Mouse (Mus musculus): ENCODE results near the gene Trim71. TPM values are rescaled to one million over a fixed set of nuclear protein-coding genes. Genes with fewer than 3 reads are reported as not detected.

Gene Trim71
- total RNA-seq, 2 experiments from 2014 or later = 0.77 to 0.94 TPM

DNA sequence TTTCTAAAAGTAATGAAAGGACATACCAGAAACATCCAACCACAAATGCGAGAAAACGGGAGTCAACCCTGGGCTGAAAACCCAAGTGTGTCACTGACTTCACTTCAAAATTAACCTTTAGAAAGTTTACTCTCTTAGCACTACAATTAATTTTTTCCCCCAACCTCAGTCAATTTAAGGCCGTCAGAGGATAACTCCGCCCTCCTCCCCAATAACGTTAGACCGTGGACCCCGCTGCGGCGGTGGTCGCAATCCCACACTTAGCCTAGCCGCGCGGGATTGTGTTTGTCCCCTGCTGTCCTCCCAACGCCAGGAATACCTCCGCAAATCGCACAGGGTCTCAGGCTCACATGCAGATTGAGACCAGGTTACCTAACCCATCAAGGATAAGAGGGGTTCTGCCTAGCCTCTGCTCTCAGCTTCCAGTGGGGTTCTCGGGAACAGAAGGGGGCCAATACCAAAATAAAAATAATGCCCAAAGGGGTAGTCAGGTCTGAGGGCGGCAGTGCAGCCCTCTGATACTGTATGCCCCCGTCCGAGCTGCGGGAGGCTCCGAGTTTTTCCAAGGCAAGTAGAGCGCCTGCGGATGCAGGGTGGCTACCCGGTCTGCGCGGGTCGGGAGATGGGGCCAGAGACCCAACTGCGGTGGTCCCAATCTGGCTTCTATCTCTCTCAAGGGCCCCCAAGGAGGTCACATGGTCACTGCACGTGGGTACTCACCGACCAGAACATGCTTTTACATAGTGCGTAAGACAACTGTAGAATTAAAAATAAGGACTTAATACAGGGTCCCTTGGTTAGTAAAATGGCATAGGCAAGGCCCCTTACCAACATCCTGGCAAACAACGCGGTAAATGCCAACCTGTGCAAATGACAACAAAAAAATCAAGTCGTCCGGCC lies 3.1 kb downstream of the Trim71 start:
- DNase-seq (ENCODE audit: low spot score in 2 of 2) = no peak
- intact Hi-C loops (cut with DNase I) = no loop called here

DNA sequence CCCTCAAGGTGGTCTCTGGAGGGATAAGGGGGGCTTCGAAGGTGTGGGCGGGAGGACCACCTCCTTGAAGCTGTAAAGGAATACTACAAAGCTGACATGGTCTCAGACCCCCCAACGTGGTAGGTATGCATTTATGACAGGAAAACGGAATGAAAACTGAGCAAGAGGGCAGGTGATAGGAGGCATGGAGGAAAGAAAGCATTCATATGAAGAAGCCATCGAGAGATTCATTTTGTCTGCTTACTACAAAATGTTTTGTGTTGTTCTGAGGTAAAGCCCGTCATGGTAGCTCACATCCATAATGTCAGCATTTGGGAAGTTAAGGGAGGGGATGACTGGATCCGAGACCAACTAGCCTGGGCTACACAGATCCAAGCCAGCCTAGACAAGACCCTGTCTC lies 4.0 kb downstream of the Trim71 start:
- DNase-seq (ENCODE audit: low spot score in 2 of 2) = no peak
- intact Hi-C loops (cut with DNase I) = no loop called here

DNA sequence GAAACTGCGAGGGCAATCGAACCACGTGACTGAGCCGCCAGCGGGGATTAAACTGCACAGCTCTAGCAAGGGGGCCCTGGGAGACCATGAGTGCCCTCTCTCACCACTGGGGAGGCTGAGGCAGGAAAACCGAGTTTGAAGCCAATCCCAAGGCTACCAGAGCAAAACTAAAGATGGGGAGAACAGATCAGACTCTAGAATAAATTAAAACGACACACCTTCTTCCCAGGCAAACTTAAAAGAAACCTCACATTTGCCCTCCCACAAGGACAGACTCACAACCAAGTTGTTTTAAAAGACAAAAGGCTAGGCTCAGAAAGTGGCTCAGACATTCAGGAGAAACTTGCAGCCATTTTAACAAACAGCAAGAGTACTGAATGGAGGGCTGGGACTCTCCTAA lies 7.1 kb downstream of the Trim71 start:
- DNase-seq (ENCODE audit: low spot score in 2 of 2) = no peak
- intact Hi-C loops (cut with DNase I) = no loop called here

DNA sequence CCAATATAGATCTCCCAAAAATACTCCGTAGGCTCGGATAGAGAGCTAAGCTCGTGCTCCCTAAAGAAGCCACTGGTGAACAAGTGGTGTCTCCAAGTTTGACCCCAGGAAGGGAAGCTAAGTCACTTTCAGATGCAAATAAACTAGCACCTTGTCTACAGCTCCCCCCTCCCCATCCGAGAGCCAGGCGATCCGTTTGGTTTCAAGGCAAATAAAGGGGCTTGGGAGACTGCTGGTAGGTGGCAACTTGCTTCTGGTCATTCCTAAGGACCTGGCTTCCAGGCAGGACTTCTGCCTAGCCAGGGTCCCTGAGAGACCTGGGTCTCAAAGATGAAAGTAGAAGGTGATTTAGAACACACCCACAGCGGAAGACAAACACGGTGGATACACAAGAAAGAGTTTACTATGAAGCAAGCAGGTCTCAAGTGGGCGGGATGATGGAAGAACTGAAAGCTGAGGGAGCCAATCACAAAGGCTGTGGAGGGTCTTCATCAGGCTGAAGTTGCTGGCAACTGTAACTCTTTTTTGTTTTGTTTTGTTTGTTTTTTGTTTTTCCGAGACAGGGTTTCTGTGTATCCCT lies 7.8 kb downstream of the Trim71 start:
- no peak for DNase-seq (ENCODE audit: low spot score in 2 of 2)
- intact Hi-C loops (cut with DNase I) = no loop called here

DNA sequence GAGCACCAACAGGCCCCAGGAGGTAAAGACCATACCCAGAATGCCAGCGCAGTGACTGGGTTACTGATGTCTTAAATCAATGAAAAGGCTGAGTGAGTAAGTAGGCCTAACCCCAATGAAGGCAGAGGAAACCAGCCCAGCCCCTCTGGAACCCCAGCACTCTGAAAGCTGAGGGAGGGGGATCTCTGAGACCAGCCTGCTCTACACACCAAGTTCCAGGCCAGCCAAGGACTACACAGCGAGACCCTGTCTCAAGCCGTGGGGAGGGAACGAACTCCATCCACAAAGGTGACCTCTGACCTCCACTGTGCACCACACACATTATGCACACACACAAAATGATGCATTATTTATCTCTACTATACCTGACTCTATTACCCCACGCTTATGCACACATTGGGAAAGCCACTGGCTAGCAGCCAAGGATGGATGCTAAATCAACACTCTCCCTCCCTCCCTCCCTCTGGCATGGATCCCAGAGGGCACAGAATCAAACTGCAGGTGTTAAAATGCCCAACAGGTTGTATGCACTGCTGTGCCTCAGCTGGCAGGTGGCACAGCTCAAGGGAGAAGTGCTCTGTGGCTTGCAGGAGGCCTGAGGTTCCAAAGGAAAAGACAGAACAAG lies 9.7 kb downstream of the Trim71 start:
- no peak for DNase-seq (ENCODE audit: low spot score in 2 of 2)

DNA sequence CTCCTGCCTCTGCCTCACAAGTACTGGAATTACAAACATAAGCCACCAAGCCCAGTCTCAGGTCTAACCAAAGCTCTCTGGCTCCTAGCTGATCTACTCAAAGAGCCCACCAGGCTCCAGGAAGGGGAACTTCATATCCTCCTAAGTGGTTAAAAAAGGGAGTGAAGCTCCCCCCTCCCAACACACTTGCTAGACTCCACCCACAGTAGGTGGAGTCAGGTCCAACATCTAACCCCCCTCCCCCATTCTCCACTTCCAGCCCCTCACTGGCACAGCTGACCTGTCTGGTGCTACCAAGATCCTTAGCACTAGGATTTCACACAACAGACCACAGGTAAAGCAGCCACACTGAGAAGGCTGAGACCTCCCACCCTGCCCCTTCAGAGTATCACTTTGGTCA lies 10.3 kb downstream of the Trim71 start:
- DNase-seq (ENCODE audit: low spot score in 2 of 2) = no peak
- intact Hi-C loops (cut with DNase I) = no loop called here

More for the DNA sequence above, 9.7 kb downstream of the Trim71 start:
- intact Hi-C loops (cut with DNase I) = no loop called here

DNA sequence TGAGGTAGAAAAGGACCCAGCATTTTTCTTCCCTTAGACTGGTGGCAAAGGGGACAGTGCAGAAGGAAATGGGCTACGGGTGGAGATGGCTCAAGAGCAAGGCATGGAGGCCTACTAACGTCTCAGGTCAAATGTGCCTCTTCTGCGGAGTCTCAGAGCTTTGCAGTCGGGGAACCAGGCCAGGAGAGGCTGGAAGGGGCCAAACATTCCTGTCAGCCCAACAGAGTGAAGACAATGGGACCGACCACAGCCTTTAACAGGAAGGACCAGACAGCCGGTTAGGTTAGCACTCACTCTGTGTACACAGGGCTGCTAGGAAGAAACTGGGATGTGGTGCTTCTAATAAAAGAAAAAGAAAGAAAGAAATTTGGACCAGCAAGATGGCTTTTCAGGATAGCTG lies 14.1 kb downstream of the Trim71 start:
- intact Hi-C loops (cut with DNase I) = no loop called here

DNA sequence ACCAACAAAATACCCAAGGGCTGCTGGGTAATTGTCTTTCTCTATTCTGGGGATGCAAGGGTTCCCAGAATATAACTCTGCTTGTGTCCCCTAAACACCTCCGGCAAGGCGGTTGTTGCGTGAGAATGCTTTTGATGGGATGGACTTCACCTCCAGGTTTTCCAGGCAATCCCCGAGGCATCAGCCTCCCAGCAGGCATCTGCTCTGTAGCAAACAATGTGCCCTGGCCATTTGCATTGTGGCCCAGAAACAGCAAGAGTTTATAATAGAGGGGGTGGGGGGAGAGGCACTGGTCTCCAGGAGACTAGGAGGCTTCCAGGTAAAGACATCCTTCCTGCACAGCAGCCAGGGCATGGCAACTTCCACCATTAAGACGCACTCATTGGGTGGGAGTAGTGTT lies 15.1 kb downstream of the Trim71 start:
- intact Hi-C loops (cut with DNase I) = no loop called here
- DNase-seq (ENCODE audit: low spot score in 2 of 2) = no peak

More for the DNA sequence above, 14.1 kb downstream of the Trim71 start:
- DNase-seq (ENCODE audit: low spot score in 2 of 2) = no peak

DNA sequence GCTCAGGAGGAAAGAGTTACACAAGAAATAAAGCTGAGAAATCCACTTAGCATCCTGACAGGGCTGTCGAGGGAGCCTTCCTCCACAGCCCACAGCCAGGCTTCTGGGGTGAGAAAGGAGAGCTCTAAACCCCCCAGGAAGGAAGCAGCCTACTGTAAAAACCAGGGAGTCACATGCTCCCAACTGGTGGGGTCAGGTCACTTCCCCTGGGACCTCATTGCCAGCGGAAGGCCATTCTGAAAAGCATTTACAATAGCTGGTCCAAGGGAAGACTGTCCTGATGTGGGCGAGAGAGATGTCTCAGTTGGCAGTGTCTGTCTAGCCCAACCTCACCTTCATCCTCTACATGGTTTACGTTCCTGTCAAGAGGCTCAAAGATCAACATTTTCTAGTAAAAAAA lies 15.7 kb downstream of the Trim71 start:
- intact Hi-C loops (cut with DNase I) = no loop called here
- no peak for DNase-seq (ENCODE audit: low spot score in 2 of 2)

DNA sequence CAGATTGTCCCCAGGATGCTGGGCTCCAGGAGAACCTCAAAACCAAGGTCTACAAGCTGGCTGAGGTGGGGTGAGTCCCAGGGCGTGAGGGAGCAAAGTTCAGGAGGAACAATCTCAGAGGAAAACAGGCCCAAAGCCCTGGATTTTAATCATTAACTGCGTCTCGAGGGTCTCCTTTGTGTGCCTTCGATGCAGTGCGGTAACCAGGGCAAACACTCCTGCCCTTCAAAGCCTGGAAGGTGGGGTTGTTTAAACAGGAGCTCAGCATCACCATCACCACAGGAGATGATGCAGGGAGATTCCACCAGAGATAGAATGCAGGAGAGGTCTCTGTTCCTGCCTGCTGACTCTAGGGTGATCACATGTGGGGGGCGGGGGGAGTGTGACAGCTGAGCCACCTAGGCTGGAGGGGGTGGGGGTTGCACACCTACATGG lies 16.5 kb downstream of the Trim71 start:
- intact Hi-C loops (cut with DNase I) = no loop called here
- no peak for DNase-seq (ENCODE audit: low spot score in 2 of 2)

DNA sequence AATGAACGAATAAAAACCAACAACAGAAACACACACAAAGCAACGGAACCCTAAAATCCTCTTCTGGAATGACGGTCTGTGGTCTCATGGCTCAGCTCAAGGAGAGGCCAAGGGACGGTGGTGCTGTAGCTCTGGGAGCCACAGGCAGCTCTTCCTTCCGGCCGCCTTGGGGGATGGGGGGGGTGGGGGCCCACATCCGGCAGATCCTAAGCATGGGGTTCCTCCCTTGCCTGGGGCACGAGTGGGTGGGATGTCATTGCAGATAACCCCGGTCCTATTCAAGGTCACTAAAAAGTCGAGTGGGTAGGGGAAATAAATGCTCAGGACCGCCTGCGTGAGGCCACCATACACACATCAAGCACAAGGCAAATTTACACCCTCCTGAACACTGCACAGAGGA lies 17.4 kb downstream of the Trim71 start:
- intact Hi-C loops (cut with DNase I) = no loop called here
- no peak for DNase-seq (ENCODE audit: low spot score in 2 of 2)

DNA sequence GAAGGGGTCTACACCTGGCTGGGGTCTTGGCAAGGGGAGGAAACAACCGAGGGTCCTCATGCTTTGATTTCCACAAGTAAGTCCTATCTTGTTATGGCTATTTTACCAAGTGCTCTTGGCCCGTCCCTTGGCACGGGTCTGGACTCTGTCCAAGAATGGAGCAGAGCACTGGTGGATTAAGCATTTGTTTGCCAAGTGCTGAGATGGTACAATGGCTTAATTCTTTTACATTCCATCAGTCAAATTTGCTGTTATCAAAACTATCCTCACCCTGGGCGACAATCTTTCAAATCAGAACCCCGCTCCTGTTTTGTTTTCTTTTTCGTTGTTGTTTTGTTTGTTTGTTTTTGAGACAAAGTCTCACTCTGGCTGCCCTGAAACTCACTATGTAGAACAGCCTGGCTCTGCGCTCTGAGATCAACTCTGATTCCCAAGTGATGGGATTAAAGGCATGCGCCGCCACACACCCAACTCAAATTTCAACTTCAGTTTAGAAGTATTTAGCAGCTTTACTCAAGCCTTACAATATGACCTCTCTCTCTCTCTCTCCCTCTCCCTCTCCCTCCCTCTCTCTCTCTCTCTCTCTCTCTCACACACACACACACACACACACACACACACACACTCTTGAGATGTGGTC lies 19.3 kb downstream of the Trim71 start:
- intact Hi-C loops (cut with DNase I) = no loop called here
- no peak for DNase-seq (ENCODE audit: low spot score in 2 of 2)

DNA sequence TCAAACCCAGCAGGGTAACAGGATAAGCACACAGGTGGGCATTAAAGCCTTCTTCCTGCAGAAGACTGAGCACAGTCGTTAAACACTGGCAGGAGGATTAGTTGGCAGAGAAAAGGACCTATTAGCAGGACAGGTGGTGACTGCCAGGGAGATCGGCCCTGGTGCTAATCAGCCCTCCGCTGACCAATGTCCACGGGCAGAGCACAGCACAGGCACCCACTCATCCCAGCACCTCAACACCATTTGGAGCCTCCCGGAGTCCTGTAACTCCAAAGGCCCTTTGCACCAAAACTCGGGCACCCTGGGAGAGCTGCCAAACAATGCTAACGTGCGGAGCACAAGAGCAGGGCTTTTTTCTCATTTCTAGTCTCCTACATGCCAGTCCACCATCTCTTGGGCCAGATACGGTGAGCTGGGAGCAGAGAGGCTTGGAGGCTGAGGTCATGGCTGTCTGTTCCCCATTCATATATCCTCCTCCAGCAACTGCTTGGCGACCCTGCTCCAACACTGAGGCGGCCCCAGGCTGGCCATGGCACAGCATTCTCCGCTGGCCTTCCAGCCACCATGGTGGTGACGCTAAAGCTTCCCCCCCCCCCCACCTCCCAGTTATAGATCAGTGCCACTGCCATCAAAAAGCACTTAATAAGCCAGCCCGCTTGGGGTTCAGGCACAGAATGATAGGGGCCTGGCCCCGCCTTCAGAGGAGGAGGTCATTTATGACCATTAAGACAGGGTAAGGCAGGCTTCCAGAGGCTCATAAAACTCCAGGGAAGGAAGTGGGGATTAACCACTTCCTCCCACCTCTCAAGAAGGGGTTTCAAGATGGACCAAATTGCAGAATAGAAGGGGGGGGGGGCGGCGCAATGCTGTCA lies 20.1 kb downstream of the Trim71 start:
- DNase-seq (ENCODE audit: low spot score in 2 of 2) = no peak
- intact Hi-C loops (cut with DNase I) = no loop called here

DNA sequence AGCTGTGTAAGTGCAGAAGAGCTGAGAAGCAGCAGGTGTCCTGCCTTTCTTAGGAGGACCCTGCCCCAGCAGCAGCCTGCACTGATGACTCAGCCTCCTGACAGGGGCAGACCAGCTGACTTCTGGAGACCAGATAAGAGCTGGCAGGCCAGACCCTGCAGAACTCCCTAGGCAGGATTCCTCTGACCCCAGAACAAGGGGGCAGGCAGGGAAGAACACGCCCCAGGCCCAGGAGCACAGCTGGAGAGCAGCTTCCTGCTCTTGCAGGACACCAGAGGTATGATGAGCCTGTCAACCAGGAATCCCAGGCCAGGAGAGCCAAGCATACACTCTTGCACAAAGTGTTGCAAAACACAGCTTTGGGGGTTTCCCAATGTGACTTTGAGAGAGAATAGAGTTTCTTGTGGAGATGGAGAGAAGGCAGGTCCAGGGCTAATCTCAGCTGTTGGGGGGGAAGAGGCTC lies 22.9 kb downstream of the Trim71 start:
- DNase-seq (ENCODE audit: low spot score in 2 of 2) = no peak
- intact Hi-C loops (cut with DNase I) = no loop called here

DNA sequence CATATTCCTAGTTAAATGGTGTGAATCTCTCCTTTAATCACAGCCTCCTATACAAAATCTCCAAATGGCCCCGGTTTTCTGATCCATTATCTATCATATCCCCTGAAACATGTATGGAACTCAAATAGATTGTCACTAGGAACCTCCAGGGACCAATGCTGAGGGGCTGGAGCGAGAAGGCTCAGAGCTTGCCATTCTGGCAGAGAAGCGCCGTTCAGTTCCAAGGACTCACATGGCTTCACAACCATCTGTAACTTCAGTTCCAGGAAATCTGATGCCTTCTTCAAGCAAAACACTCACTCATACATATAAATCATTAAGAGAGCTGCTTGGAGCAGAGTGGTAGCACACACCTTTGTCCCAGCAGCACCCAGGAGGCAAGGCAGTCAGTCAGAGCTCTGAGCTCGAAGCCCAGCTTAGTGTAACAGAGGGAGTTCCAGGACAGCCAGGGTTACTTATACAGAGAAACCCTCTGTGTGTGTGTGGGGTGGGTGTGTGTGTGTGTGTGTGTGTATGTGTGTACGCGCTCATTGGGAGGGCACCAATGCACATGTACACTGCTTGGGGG lies 25.1 kb downstream of the Trim71 start:
- intact Hi-C loops (cut with DNase I) = no loop called here
- DNase-seq (ENCODE audit: low spot score in 2 of 2) = no peak

DNA sequence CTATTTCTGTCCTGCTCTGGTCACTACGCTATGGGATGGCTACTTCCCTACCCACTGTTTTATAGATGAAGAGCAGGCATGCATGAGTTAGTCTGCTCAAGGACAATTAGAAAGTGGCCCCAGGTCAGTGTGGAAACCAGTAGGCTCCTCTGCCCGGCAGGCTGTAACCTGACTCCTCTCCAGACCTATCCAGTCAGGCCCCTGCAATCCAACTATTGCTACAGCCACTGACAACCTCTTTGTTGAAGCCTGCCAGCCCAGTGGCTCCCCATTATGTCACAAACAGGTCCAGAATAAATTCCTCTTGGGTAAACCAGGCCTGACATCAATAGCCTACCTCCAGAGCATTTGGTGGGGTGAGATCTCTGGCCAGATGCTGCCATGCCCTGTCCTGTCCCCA lies 27.5 kb downstream of the Trim71 start:
- no peak for DNase-seq (ENCODE audit: low spot score in 2 of 2)
- intact Hi-C loops (cut with DNase I) = no loop called here

DNA sequence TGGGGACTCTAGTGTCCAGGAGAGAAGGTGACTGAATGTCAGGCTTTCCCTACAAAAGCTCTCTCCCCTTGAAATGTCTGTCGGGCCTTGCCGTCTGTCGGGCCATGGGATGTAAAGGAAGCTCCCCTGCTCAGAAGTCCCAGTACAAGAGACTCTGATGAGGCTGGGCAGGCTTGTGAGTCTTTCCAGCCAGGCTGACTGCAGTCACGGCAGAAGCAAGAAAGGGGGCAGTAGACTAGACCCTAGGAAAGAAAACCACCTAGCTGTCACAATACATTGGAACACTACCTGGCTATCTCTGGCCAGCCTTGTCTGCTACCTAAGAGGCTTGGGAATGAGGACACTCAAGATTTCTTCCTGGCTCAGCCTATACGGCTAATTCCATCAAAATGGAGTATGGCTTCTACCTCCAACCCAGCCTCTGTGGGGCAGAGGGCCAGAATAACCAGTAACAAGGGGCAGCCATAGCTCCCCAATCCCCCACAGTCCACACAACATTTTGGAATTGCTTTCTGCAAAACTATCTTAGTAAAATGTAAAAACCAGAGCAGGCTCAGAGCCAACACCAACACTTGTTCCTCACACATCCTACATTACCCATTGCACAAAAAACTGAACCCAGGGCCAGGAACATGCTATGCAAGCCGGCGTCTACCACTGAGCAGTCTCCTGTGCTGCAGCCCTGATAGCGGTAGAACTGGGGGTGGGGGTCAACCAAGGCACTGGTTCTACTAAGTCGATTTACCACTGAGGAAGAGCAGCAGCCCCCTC lies 29.2 kb downstream of the Trim71 start:
- intact Hi-C loops (cut with DNase I) = no loop called here
- peak; percentile 5 to 11 for DNase-seq (ENCODE audit: low spot score in 2 of 2)

DNA sequence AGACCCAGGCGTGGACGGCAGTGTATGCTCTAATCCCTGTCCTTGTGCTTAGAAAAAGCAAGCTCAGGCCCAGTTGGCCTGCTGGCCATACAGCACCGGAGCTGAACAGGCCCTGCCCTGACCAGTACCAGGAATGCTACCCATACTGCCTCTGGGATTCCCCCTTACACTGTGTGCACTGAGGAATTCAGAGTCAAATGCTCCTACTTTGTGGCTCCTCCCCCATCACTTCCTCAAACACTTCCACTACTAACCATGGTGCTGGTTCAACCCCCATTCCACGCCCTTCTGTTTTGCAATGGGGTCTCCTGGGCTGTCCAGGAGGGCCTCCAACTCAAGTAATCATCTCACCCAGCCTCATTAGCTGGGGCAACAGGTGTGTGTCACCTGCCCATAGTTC lies 30.3 kb downstream of the Trim71 start:
- intact Hi-C loops (cut with DNase I) = no loop called here
- DNase-seq (ENCODE audit: low spot score in 2 of 2) = no peak
